28 mouse cellular contexts compared by ENCODE assay signal in genomic region chr5:136469301-136469700, GRCm38 (mm10).
DNase-seq lines count a peak whose midpoint lies in the region; ATAC-seq and TF ChIP-seq lines count a peak whose summit lies in the region.
"Had no signal": no experiment of that assay in that cellular context is flagged by ENCODE, and none has a peak within 500 bp of the region (broad histone marks: within the 10 kb centered on the region; RNA-seq: fewer than 3 reads in every experiment).

No protein-coding gene starts in this region.

- WGBS in heart, embryonic 11.5 days (ENCODE audit: insufficient replicate concordance): 76% methylated on average over 1 of the region's 1 CpGs
- 27% methylated on average over 1 of the region's 1 CpGs for WGBS in kidney, postnatal 0 days
- WGBS in midbrain, embryonic 13.5 days: 73% methylated on average over 1 of the region's 1 CpGs
- 89% methylated on average over 1 of the region's 1 CpGs for WGBS in midbrain, embryonic 10.5 days
- WGBS in stomach, embryonic 16.5 days: 65% methylated on average over 1 of the region's 1 CpGs

- H3K4me1 ChIP-seq in heart, embryonic 11.5 days (ENCODE audit: control insufficient read depth, insufficient read depth, low read length): peaks cover 77% of the 10 kb centered on the region
- peaks cover 66% of the 10 kb centered on the region for H3K4me1 ChIP-seq in kidney, postnatal 0 days (replicated peaks; ENCODE audit: insufficient read depth, low read length)
- H3K4me1 ChIP-seq in midbrain, embryonic 13.5 days (replicated peaks): peaks cover 71% of the 10 kb centered on the region
- peaks cover 79% of the 10 kb centered on the region for H3K4me1 ChIP-seq in midbrain, embryonic 10.5 days
- peaks cover 47% of the 10 kb centered on the region for H3K4me1 ChIP-seq in stomach, embryonic 16.5 days (ENCODE audit: control insufficient read depth, insufficient read depth, low read length)

- intact Hi-C loops in heart, postnatal 36 days (cut with DNase I): no loop called here

- H3K27me3 ChIP-seq in heart, embryonic 11.5 days (ENCODE audit: control insufficient read depth, insufficient read depth, low read length): no peaks in the 10 kb centered on the region
- H3K27me3 ChIP-seq in kidney, postnatal 0 days (ENCODE audit: insufficient read depth, low read length): no peaks in the 10 kb centered on the region
- no peaks in the 10 kb centered on the region for H3K27me3 ChIP-seq in midbrain, embryonic 13.5 days
- no peaks in the 10 kb centered on the region for H3K27me3 ChIP-seq in midbrain, embryonic 10.5 days (ENCODE audit: low read depth, poor library complexity, severe bottlenecking)
- H3K27me3 ChIP-seq in stomach, embryonic 16.5 days (ENCODE audit: control insufficient read depth, insufficient read depth, low read length): no peaks in the 10 kb centered on the region
- H3K27me3 ChIP-seq: embryonic facial prominence, embryonic 15.5 days; forebrain, embryonic 13.5 days; hindbrain, embryonic 13.5 days; kidney, embryonic 15.5 days; limb, embryonic 13.5 days; liver, embryonic 13.5 days had no signal

- no peak for TF ChIP-seq CTCF in kidney, postnatal 0 days (IDR thresholded peaks at IDR 0.05; ENCODE audit: low read depth)

- H3K36me3 ChIP-seq in heart, embryonic 11.5 days (ENCODE audit: control insufficient read depth, insufficient read depth, low read length): no peaks in the 10 kb centered on the region
- no peaks in the 10 kb centered on the region for H3K36me3 ChIP-seq in kidney, postnatal 0 days (ENCODE audit: insufficient read depth, low read length)
- H3K36me3 ChIP-seq in midbrain, embryonic 13.5 days: no peaks in the 10 kb centered on the region
- peaks cover 7% of the 10 kb centered on the region; the same call in 1 of the 2 replicates for H3K36me3 ChIP-seq in midbrain, embryonic 10.5 days
- no peaks in the 10 kb centered on the region for H3K36me3 ChIP-seq in stomach, embryonic 16.5 days (ENCODE audit: control insufficient read depth, insufficient read depth, low read length)
- H3K36me3 ChIP-seq: embryonic facial prominence, embryonic 15.5 days; hindbrain, embryonic 13.5 days; kidney, embryonic 15.5 days; limb, embryonic 13.5 days; liver, embryonic 13.5 days had no signal

- no peak overlapping the region for H3K4me3 ChIP-seq in heart, embryonic 11.5 days (ENCODE audit: low read depth, low read length)
- H3K4me3 ChIP-seq in kidney, postnatal 0 days (replicated peaks; ENCODE audit: low read depth, low read length): no peak overlapping the region
- H3K4me3 ChIP-seq in midbrain, embryonic 13.5 days (replicated peaks): no peak overlapping the region
- H3K4me3 ChIP-seq in midbrain, embryonic 10.5 days: no peak overlapping the region
- no peak overlapping the region for H3K4me3 ChIP-seq in stomach, embryonic 16.5 days (replicated peaks; ENCODE audit: low read length)
- H3K4me3 ChIP-seq: embryonic facial prominence, embryonic 10.5 days; embryonic facial prominence, embryonic 15.5 days; forebrain, embryonic 13.5 days; hindbrain, embryonic 13.5 days; kidney, embryonic 15.5 days; layer of hippocampus, adult 2 months; left cerebral cortex, adult 2 months; limb, embryonic 13.5 days; liver, embryonic 13.5 days had no signal

- no peak for ATAC-seq in heart, embryonic 11.5 days (replicated peaks; ENCODE audit: insufficient number of reproducible peaks, low FRiP score, low TSS enrichment)
- no peak for ATAC-seq in kidney, postnatal 0 days (replicated peaks; ENCODE audit: low FRiP score, low read depth)
- no peak for ATAC-seq in midbrain, embryonic 13.5 days
- no peak for ATAC-seq in stomach, embryonic 16.5 days (ENCODE audit: insufficient read depth, low FRiP score)
- ATAC-seq: forebrain, embryonic 13.5 days; intestine, embryonic 16.5 days had no signal

- H3K4me2 ChIP-seq in heart, embryonic 11.5 days: no peak overlapping the region
- no peak overlapping the region for H3K4me2 ChIP-seq in kidney, postnatal 0 days (ENCODE audit: low read length)
- H3K4me2 ChIP-seq in midbrain, embryonic 13.5 days (replicated peaks): no peak overlapping the region
- H3K4me2 ChIP-seq in stomach, embryonic 16.5 days (ENCODE audit: low read depth, low read length): no peak overlapping the region
- H3K4me2 ChIP-seq: embryonic facial prominence, embryonic 15.5 days; forebrain, embryonic 13.5 days; hindbrain, embryonic 13.5 days; kidney, embryonic 15.5 days; limb, embryonic 13.5 days; liver, embryonic 13.5 days had no signal

- peak overlapping the region; percentile 89; the same call in 1 of the 2 replicates for H3K27ac ChIP-seq in heart, embryonic 11.5 days (ENCODE audit: low read depth, low read length)
- H3K27ac ChIP-seq in kidney, postnatal 0 days: peak overlapping the region; percentile 19; the same call in 1 of the 2 replicates
- H3K27ac ChIP-seq in midbrain, embryonic 13.5 days: 0 out of 2 replicates have a peak overlapping the region, but pooled peaks have one; percentile 25
- H3K27ac ChIP-seq in midbrain, embryonic 10.5 days (replicated peaks): no peak overlapping the region
- H3K27ac ChIP-seq in stomach, embryonic 16.5 days (ENCODE audit: low read length): peak overlapping the region; percentile 5; the same call in 1 of the 2 replicates
- H3K27ac ChIP-seq: embryonic facial prominence, embryonic 10.5 days; embryonic facial prominence, embryonic 15.5 days; forebrain, embryonic 13.5 days; hindbrain, embryonic 13.5 days; layer of hippocampus, adult 2 months; left cerebral cortex, adult 2 months; limb, embryonic 13.5 days; liver, embryonic 13.5 days had no signal

- no peak for DNase-seq in heart, postnatal 36 days
- no peak for DNase-seq in kidney, postnatal 0 days (ENCODE audit: low spot score)
- no peak for DNase-seq in kidney, adult 8-10 months
- DNase-seq in midbrain, embryonic 10.5 days (ENCODE audit: low spot score): no peak
- DNase-seq in embryo, embryonic 10 days (ENCODE audit: low spot score): no peak
- DNase-seq: adrenal gland, postnatal 25 days; B cell, adult 2 months; cerebellum, adult 18-20 months; cerebellum, postnatal 14 days; gastrocnemius, postnatal 25 days; kidney, postnatal 36 days; liver, embryonic 13.5 days; lung, adult 2 months; lung, postnatal 14 days; midbrain, embryonic 14.5 days; thymus, postnatal 14 days had no signal

- no peaks in the 10 kb centered on the region for H3K9me3 ChIP-seq in heart, embryonic 11.5 days (replicated peaks; ENCODE audit: control insufficient read depth, low read length)
- H3K9me3 ChIP-seq in kidney, postnatal 0 days (replicated peaks; ENCODE audit: low read length): no peaks in the 10 kb centered on the region
- no peaks in the 10 kb centered on the region for H3K9me3 ChIP-seq in midbrain, embryonic 13.5 days
- H3K9me3 ChIP-seq in midbrain, embryonic 10.5 days (replicated peaks): no peaks in the 10 kb centered on the region
- no peaks in the 10 kb centered on the region for H3K9me3 ChIP-seq in stomach, embryonic 16.5 days (replicated peaks; ENCODE audit: control insufficient read depth, low read length)
- H3K9me3 ChIP-seq: embryonic facial prominence, embryonic 10.5 days; embryonic facial prominence, embryonic 15.5 days; forebrain, embryonic 13.5 days; hindbrain, embryonic 13.5 days; kidney, embryonic 15.5 days; limb, embryonic 13.5 days; liver, embryonic 13.5 days had no signal

- no peak overlapping the region for H3K9ac ChIP-seq in heart, embryonic 11.5 days (ENCODE audit: low read depth, low read length)
- H3K9ac ChIP-seq in kidney, postnatal 0 days (ENCODE audit: low read depth, low read length): no peak overlapping the region
- no peak overlapping the region for H3K9ac ChIP-seq in midbrain, embryonic 13.5 days (replicated peaks)
- H3K9ac ChIP-seq in stomach, embryonic 16.5 days (ENCODE audit: low read length): no peak overlapping the region
- H3K9ac ChIP-seq: embryonic facial prominence, embryonic 15.5 days; forebrain, embryonic 13.5 days; hindbrain, embryonic 13.5 days; kidney, embryonic 15.5 days; limb, embryonic 13.5 days; liver, embryonic 13.5 days had no signal
